29 mouse cellular contexts compared by ENCODE assay signal in genomic region chr6:131272311-131272710, GRCm38 (mm10). TPM values are rescaled to one million over a fixed set of nuclear protein-coding genes. Genes with fewer than 3 reads are reported as not detected.
"Had no signal": no experiment of that assay in that cellular context is flagged by ENCODE, and none has a peak within 500 bp of the region (broad histone marks: within the 10 kb centered on the region; RNA-seq: fewer than 3 reads in every experiment).

No protein-coding gene starts in this region.

- H3K4me1 ChIP-seq: heart, embryonic 13.5 days; heart, embryonic 15.5 days; hindbrain, embryonic 13.5 days; hindbrain, embryonic 15.5 days; kidney, embryonic 15.5 days; limb, embryonic 13.5 days; limb, embryonic 15.5 days had no signal

- H3K36me3 ChIP-seq: heart, embryonic 15.5 days had no signal

- H3K9ac ChIP-seq: heart, embryonic 13.5 days; heart, embryonic 15.5 days; hindbrain, embryonic 13.5 days; hindbrain, embryonic 15.5 days; kidney, embryonic 15.5 days; limb, embryonic 13.5 days; limb, embryonic 15.5 days; liver, embryonic 12.5 days had no signal

- H3K27me3 ChIP-seq: heart, embryonic 13.5 days; heart, embryonic 15.5 days; hindbrain, embryonic 13.5 days; hindbrain, embryonic 15.5 days; kidney, embryonic 15.5 days; limb, embryonic 13.5 days; limb, embryonic 15.5 days; liver, embryonic 12.5 days had no signal

- H3K27ac ChIP-seq: gastrocnemius, adult 2 months; heart, adult 2 months; heart, embryonic 13.5 days; heart, embryonic 15.5 days; hindbrain, embryonic 13.5 days; hindbrain, embryonic 15.5 days; hindbrain, postnatal 0 days; kidney, embryonic 15.5 days; kidney, postnatal 0 days; limb, embryonic 13.5 days; limb, embryonic 15.5 days; liver, embryonic 12.5 days had no signal

- DNase-seq: gastrocnemius, adult 2 months; gastrocnemius, postnatal 10 days; gastrocnemius, postnatal 25 days; heart, adult 11 months; heart, adult 2 months; heart, postnatal 14 days; heart, postnatal 36 days; kidney, adult 11 months; kidney, adult 2 months; kidney, adult 9 months; kidney, postnatal 14 days; kidney, postnatal 36 days; layer of hippocampus, adult 9-11 months; layer of hippocampus, postnatal 36 days; left cerebral cortex, postnatal 4 days had no signal

- H3K4me3 ChIP-seq: gastrocnemius, adult 2 months; heart, adult 2 months; heart, embryonic 13.5 days; heart, embryonic 15.5 days; hindbrain, embryonic 13.5 days; hindbrain, embryonic 15.5 days; kidney, embryonic 15.5 days; limb, embryonic 13.5 days; limb, embryonic 15.5 days; liver, embryonic 12.5 days had no signal

- ATAC-seq: hindbrain, postnatal 0 days; intestine, embryonic 16.5 days; liver, embryonic 12.5 days had no signal

RNA-seq across cellular contexts. Expression of gene Klra2, which starts 25.1 kb away (rescaled TPM):
- total RNA-seq: gastrocnemius, adult 2 months; gastrocnemius, postnatal 25 days; hindbrain, postnatal 0 days had no signal
- polyA plus RNA-seq: heart, embryonic 11.5 days; heart, embryonic 13.5 days; hindbrain, embryonic 11.5 days; hindbrain, embryonic 13.5 days; limb, embryonic 11.5 days; limb, embryonic 13.5 days had no signal
